Mouse (Mus musculus): ENCODE data around the gene Ctps. TPM values are rescaled to one million over a fixed set of nuclear protein-coding genes. Genes with fewer than 3 reads are reported as not detected.

The Ctps gene
- total RNA-seq (2023), result 1 to 10 TPM; 8.2 to 9.3 TPM

DNA sequence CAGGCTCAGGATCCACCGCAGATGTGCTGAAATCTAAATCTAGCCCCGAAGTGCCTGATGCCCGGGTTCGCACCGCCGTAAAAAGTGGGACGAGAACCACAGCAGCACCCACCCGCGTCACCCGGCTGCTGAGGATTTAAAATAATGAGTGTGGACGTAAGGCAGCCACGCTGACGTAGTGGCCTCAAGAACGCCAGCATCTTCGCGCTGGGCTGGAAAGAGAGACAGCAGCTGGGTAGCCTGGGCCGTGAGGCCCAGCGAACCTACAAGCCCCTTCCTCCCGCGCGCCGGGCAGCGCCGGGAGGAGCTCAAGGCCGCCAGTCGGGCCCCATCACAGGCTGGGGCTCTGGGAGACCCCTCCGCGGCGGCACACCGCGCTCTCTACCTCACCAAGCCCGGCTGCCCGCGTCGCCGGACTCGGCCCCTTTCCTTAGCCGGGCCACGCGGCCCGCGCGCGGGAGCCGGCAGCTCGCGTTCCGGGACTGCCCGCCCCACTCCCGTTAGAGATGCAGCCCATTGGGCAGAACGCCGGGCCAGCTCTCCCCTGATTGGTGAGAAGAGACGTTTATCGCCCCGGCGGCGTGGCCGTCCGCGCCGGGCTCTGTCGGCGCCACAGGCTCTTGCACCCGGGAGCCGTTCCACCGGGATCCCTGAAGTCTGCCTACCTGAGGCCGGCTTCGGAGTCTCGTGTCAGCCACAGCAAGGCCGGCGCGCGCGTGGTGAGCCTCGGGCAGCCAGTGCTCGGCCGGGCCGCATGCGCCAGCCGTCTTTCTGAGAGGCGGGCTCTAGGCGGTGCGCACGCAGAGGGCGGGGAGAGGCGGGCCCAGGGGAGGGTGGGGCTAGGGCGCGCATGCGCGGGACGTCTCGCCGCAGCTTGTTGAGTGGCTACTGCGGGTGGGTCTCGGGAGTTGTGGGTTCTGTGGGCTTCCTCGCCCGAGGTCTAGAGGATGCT lies at the start of gene Ctps:
Gene Ctps, minus strand, starts transcription at position 791 of the 952 bp plus-strand sequence.

DNA sequence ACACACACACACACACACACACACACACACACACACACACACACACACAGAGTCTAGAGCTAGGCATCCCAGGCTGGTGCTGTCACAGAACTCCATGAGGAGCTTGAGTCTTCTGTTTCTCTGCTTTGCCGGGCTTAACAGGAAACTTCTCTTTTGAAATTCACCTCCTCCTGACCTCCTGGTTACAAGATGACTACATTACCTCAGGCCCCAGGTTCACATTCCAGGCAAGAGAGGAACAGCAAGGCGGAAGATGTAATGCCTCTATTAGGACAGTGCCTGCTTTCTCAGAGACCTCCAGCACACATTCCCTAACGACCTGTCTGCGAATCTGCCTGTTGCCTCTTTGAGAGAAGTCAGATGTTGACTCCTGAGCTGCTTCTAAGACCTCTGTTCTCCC lies 18.4 kb upstream of the Ctps start, which contains the start of gene Gm8439:
Gene Gm8439, plus strand, starts transcription at position 301 of the 400 bp plus-strand sequence.

DNA sequence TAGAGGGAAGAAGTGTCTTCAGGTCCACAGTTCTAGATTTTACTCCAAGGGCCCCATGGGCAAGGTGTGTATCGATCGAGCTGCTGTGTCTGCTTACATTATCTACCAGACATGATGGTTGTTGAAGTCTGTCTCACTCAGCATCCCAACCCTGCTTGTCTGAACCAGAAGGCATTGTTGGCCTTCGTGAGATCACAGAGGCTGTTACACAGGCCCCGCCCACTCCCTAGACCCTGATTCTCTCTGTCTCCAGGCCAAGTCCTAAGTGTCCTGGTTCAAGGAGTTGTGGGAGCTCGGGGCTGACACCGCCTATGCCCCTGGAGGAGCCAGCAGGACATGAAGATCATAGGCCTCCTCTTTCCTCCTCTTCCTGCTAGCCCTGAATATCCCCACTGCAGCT lies 38.1 kb downstream of the Ctps start, which contains the start of gene Slfnl1:
Gene Slfnl1, plus strand, starts transcription at position 246 of the 400 bp plus-strand sequence.

Other genes starting within 250 kb of the Ctps start
- gene Scmh1, start 165.0 kb downstream of the Ctps start, total RNA-seq (2023), result 10 to 100 TPM; 19.9 to 24.7 TPM
- under 1 TPM in 1 of 2 experiments, not detected in 1; 0.33 TPM for gene Slfnl1, start 38.0 kb downstream of the Ctps start, total RNA-seq (2023)
- 1 to 10 TPM; 1.5 to 2.4 TPM for gene Gm8439, start 18.5 kb upstream of the Ctps start, total RNA-seq (2023)
- 1 to 10 TPM; 3.2 to 7.7 TPM for gene Cited4, start 96.3 kb upstream of the Ctps start, total RNA-seq (2023)
- gene Kcnq4, start 178.3 kb upstream of the Ctps start, total RNA-seq (2023), result not detected